Comparison of ENCODE assay signal across 24 mouse cellular contexts in genomic region chr15:64035316-64035715, GRCm38 (mm10).
"Had no signal": no experiment of that assay in that cellular context is flagged by ENCODE, and none has a peak within 500 bp of the region (broad histone marks: within the 10 kb centered on the region; RNA-seq: fewer than 3 reads in every experiment).

No protein-coding gene starts in this region.

- H3K9me3 ChIP-seq: heart, embryonic 10.5 days; heart, embryonic 12.5 days; hindbrain, embryonic 10.5 days; hindbrain, embryonic 12.5 days; intestine, embryonic 15.5 days; limb, embryonic 10.5 days; limb, embryonic 12.5 days had no signal

- H3K4me2 ChIP-seq: heart, embryonic 12.5 days; hindbrain, embryonic 12.5 days; hindbrain, embryonic 14.5 days; intestine, embryonic 15.5 days; limb, embryonic 12.5 days had no signal

- H3K27ac ChIP-seq: heart, embryonic 10.5 days; hindbrain, embryonic 10.5 days; hindbrain, embryonic 12.5 days; hindbrain, embryonic 14.5 days; intestine, embryonic 15.5 days; layer of hippocampus, adult 2 months; left cerebral cortex, adult 2 months; limb, embryonic 10.5 days; limb, embryonic 12.5 days had no signal

- H3K36me3 ChIP-seq: heart, embryonic 10.5 days; heart, embryonic 12.5 days; hindbrain, embryonic 10.5 days; hindbrain, embryonic 12.5 days; intestine, embryonic 15.5 days; limb, embryonic 10.5 days; limb, embryonic 12.5 days had no signal

- ATAC-seq: hindbrain, embryonic 16.5 days; inflammation-experienced regulatory T-cells, adult 6 months; intestine, embryonic 15.5 days; intestine, postnatal 0 days had no signal

- DNase-seq: gastrocnemius, postnatal 14 days; gastrocnemius, postnatal 36 days; heart, adult 18-20 months; heart, postnatal 10 days; heart, postnatal 4 days; kidney, adult 18-20 months; kidney, adult 8-10 months; kidney, postnatal 10 days; kidney, postnatal 25 days; kidney, postnatal 4 days; liver had no signal

- H3K27me3 ChIP-seq: heart, embryonic 12.5 days; hindbrain, embryonic 12.5 days; intestine, embryonic 15.5 days; limb, embryonic 12.5 days had no signal

- H3K9ac ChIP-seq: heart, embryonic 12.5 days; hindbrain, embryonic 12.5 days; hindbrain, embryonic 14.5 days; intestine, embryonic 15.5 days; limb, embryonic 12.5 days had no signal

- H3K4me3 ChIP-seq: heart, embryonic 10.5 days; heart, embryonic 12.5 days; hindbrain, embryonic 10.5 days; hindbrain, embryonic 12.5 days; intestine, embryonic 15.5 days; layer of hippocampus, adult 2 months; left cerebral cortex, adult 2 months; limb, embryonic 10.5 days; limb, embryonic 12.5 days had no signal
